Mouse (Mus musculus): ENCODE data around the gene Alkal2. TPM values are rescaled to one million over a fixed set of nuclear protein-coding genes. Genes with fewer than 3 reads are reported as not detected.

The Alkal2 gene
- polyA plus RNA-seq, 1 experiment from 2014 or later, result 0.17 TPM

DNA sequence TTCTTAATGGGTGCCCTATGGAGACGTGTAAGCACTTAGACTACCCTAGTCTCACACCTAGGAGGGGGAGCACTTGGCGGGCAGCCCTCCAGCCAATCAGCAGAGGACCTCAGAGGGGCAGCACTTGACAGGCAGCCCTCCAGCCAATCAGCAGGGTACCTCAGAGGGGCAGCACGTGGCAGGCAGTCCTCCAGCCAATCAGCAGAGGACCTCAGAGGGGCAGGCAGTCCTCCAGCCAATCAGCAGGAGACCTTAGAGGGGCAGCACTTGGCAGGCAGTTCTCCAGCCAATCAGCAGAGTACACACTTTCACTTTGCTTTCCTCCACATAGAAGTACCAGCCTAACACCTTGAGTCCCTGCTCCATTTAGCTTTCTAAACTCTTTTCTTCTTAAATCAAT is 38.3 kb downstream of the Alkal2 start:
- DNase-seq (ENCODE audit: low spot score), result no peak

DNA sequence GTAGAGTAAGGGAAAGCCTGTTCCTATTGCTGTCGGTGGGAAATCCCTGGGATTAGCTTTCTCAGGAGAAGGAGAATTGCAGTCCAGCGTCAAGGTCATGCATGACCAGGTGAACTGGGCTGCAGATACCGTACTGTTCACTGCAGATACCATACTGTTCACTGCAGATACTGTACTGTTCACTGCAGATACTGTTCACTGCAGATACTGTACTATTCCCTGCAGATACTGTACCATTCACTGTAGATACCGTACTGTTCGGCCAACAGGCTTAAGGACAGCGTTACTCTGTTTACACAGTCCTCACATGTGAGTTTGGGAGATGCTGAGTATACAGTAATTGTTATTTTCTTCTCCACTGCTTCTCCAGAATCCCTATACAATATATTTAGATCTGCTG is 44.1 kb downstream of the Alkal2 start:
- DNase-seq (ENCODE audit: low spot score), result no peak

DNA sequence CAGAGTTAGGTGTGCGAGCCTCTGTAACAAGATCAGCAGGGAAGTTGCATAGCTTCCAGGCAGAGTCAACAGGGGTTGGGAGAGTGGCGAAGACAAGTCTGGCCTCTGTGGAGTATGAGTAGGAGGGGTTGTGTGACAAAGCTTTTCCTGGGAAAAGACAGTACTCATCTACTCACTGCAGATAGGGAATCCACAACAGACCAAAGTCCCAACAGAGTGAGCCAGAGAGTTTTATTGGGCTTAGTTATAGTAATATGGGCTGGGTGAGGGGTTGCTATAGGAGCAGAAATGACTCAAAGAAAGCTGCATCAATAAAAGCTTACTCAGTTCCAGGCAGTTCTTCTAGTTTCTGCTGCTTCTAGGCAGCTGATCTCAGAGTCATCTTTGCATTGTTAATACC is 49.2 kb downstream of the Alkal2 start:
- DNase-seq (ENCODE audit: low spot score), result no peak

DNA sequence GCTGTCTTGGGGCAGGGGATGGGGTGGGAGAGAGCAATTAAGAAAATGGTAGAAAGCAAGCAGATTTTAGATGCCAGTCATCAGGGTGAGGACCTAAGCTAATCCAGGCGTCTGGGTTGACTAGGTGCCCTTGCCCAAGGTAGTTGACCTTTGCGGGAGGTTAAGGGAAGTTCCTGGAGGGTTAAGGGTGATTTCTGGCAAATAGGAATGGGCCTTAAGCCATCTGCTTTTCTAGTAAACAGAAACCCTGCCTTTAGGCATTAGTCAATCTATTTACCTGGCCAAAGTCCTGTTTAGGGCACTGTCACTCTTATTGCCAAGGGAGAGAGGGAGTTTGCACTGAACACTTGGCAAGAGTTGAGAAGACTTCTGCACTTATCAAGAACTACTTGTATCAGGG is 52.8 kb downstream of the Alkal2 start:
- no peak for DNase-seq (ENCODE audit: low spot score)

Other genes with a start within 250 kb of the Alkal2 start
- 116 and 119 TPM in 2 replicates for gene Acp1, start 27.3 kb downstream of the Alkal2 start, polyA plus RNA-seq (2015; fragmentation: Nextera tagmentation; extraction: Ambion mirVana)
- gene Sh3yl1, start 27.3 kb downstream of the Alkal2 start, polyA plus RNA-seq (2015; fragmentation: Nextera tagmentation; extraction: Ambion mirVana), result 4.1 and 5.1 TPM in 2 replicates
- gene Fam110c, start 189.5 kb downstream of the Alkal2 start, polyA plus RNA-seq (2015; fragmentation: Nextera tagmentation; extraction: Ambion mirVana), result 0.19 and 0.26 TPM in 2 replicates

Data from thymus, postnatal 0 days (tissue).